Mouse (Mus musculus) MEL (cell line): ENCODE measurements around the gene Mff. TPM values are rescaled to one million over a fixed set of nuclear protein-coding genes. Genes with fewer than 3 reads are reported as not detected.

Source experiments
- DNase-seq: peaks from one replicate; pipeline ENCODE4 v3.0.0; 2011; ENCODE audit warnings: low read depth, low spot score
- H3K27ac ChIP-seq: 2 replicates; pipeline ENCODE4 v1.5.1; 2012; ENCODE audit warnings: low read depth, mild to moderate bottlenecking, control low read depth, low read length, moderate library complexity; ENCODE audit not compliant: control insufficient read depth
- H3K27me3 ChIP-seq, 2 experiments: fragments of 150-350 bp in 1 of 2; sonication (generic) in 1 of 2; 2 replicates each; pipeline ENCODE4 v1.6.1; 2012; ENCODE audit warnings: low read length in 2 of 2, mild to moderate bottlenecking in 2 of 2, improper control_type of control experiment in 1 of 2, moderate library complexity in 1 of 2; ENCODE audit not compliant: insufficient read depth in 2 of 2, control insufficient read depth in 1 of 2
- H3K36me3 ChIP-seq, 2 experiments: 2 replicates each; pipeline ENCODE4 v1.6.1; 2012 to 2014; ENCODE audit warnings: low read length in 2 of 2, improper control_type of control experiment in 1 of 2, inconsistent platforms in 1 of 2, mild to moderate bottlenecking in 1 of 2; ENCODE audit not compliant: insufficient read depth in 2 of 2, control insufficient read depth in 1 of 2
- H3K4me1 ChIP-seq, 2 experiments: fragments of 150-350 bp in 1 of 2; sonication (generic) in 1 of 2; 2 replicates each; pipeline ENCODE4 v1.6.1; 2012; ENCODE audit warnings: low read length in 2 of 2, improper control_type of control experiment in 1 of 2, mild to moderate bottlenecking in 1 of 2; ENCODE audit not compliant: insufficient read depth in 2 of 2, control insufficient read depth in 1 of 2
- H3K4me3 ChIP-seq, 2 experiments: fragments of 150-350 bp in 1 of 2; sonication (generic) in 1 of 2; 2 replicates each; pipeline ENCODE4 v1.5.1; 2012; ENCODE audit warnings: low read depth in 2 of 2, low read length in 2 of 2, mild to moderate bottlenecking in 2 of 2, moderate library complexity in 2 of 2, control low read depth in 1 of 2, improper control_type of control experiment in 1 of 2; ENCODE audit not compliant: control insufficient read depth in 1 of 2, insufficient read depth in 1 of 2
- H3K79me2 ChIP-seq: 2 replicates; pipeline ENCODE4 v1.6.1; 2012; ENCODE audit warnings: mild to moderate bottlenecking, low read length, moderate library complexity; ENCODE audit not compliant: control insufficient read depth, poor library complexity, insufficient read depth
- H3K9ac ChIP-seq: 2 replicates; pipeline ENCODE4 v1.6.1; 2012; ENCODE audit warnings: low read depth, mild to moderate bottlenecking, control low read depth, low read length, moderate library complexity; ENCODE audit not compliant: control insufficient read depth, poor library complexity, severe bottlenecking
- H3K9me3 ChIP-seq: fragments of 150-350 bp; sonication (generic); replicated peaks from 2 replicates; pipeline ENCODE4 v1.6.1; 2012; ENCODE audit warnings: mild to moderate bottlenecking, low read length, improper control_type of control experiment, moderate library complexity; ENCODE audit not compliant: insufficient read depth
- BHLHE40 ChIP-seq: IDR thresholded peaks from 2 replicates; pipeline ENCODE4 v1.6.1; 2012; ENCODE audit warnings: low read depth, mild to moderate bottlenecking, inconsistent platforms, low read length, improper control_type of control experiment, borderline replicate concordance
- CHD2 ChIP-seq: IDR thresholded peaks from 2 replicates; pipeline ENCODE4 v1.6.1; 2011; ENCODE audit warnings: low read length, improper control_type of control experiment
- ETS1 ChIP-seq: IDR thresholded peaks from 2 replicates; pipeline ENCODE4 v1.6.1; 2012; ENCODE audit warnings: low read depth, mild to moderate bottlenecking, inconsistent platforms, low read length, improper control_type of control experiment, moderate library complexity
- GATA1 ChIP-seq: IDR thresholded peaks from 2 replicates; pipeline ENCODE4 v1.6.1; 2011; ENCODE audit warnings: low read depth, low read length, improper control_type of control experiment
- HCFC1 ChIP-seq: IDR thresholded peaks from 2 replicates; pipeline ENCODE4 v1.6.1; 2012; ENCODE audit warnings: low read depth, mild to moderate bottlenecking, inconsistent platforms, low read length, improper control_type of control experiment, moderate library complexity
- MAFK ChIP-seq: IDR thresholded peaks from 2 replicates; pipeline ENCODE4 v1.6.1; 2011; ENCODE audit warnings: low read depth, mild to moderate bottlenecking, low read length, improper control_type of control experiment, borderline replicate concordance
- MAX ChIP-seq: IDR thresholded peaks from 2 replicates; pipeline ENCODE4 v1.6.1; 2011; ENCODE audit warnings: low read length, improper control_type of control experiment
- MAZ ChIP-seq: IDR thresholded peaks from 2 replicates; pipeline ENCODE4 v1.6.1; 2012; ENCODE audit warnings: low read depth, mild to moderate bottlenecking, inconsistent platforms, low read length, improper control_type of control experiment
- MEF2A ChIP-seq: IDR thresholded peaks from 2 replicates; pipeline ENCODE4 v1.6.1; 2014; ENCODE audit warnings: low read depth, mild to moderate bottlenecking, inconsistent platforms, low read length, improper control_type of control experiment; ENCODE audit not compliant: poor library complexity, insufficient replicate concordance, severe bottlenecking; ENCODE audit errors: extremely low read depth
- MXI1 ChIP-seq: IDR thresholded peaks from 2 replicates; pipeline ENCODE4 v1.6.1; 2011; ENCODE audit warnings: mild to moderate bottlenecking, low read depth, low read length, improper control_type of control experiment
- MYB ChIP-seq: IDR thresholded peaks from 2 replicates; pipeline ENCODE4 v1.6.1; 2011; ENCODE audit warnings: mild to moderate bottlenecking, low read depth, low read length, improper control_type of control experiment
- NELFE ChIP-seq: IDR thresholded peaks from 2 replicates; pipeline ENCODE4 v1.6.1; 2011; ENCODE audit warnings: low read depth, low read length, improper control_type of control experiment
- POLR2AphosphoS2 ChIP-seq: IDR thresholded peaks from 2 replicates; pipeline ENCODE4 v1.6.1; 2011; ENCODE audit warnings: low read length, improper control_type of control experiment
- RAD21 ChIP-seq: IDR thresholded peaks from 2 replicates; pipeline ENCODE4 v1.6.1; 2011; ENCODE audit warnings: mild to moderate bottlenecking, low read depth, low read length, improper control_type of control experiment
- RCOR1 ChIP-seq: IDR thresholded peaks from 2 replicates; pipeline ENCODE4 v1.6.1; 2012; ENCODE audit warnings: low read depth, mild to moderate bottlenecking, inconsistent platforms, low read length, improper control_type of control experiment
- TAL1 ChIP-seq: IDR thresholded peaks from 2 replicates; pipeline ENCODE4 v1.6.1; 2012; ENCODE audit warnings: mild to moderate bottlenecking, inconsistent platforms, low read length, moderate library complexity, mixed read lengths
- TBP ChIP-seq: IDR thresholded peaks from 2 replicates; pipeline ENCODE4 v1.8.0; 2011; ENCODE audit warnings: low read depth, low read length, improper control_type of control experiment
- TCF12 ChIP-seq: IDR thresholded peaks from 2 replicates; pipeline ENCODE4 v1.6.1; 2014; ENCODE audit warnings: low read depth, mild to moderate bottlenecking, inconsistent platforms, low read length, improper control_type of control experiment, moderate library complexity
- UBTF ChIP-seq: IDR thresholded peaks from 2 replicates; pipeline ENCODE4 v1.6.1; 2012; ENCODE audit warnings: low read depth, mild to moderate bottlenecking, inconsistent platforms, low read length, improper control_type of control experiment, moderate library complexity, borderline replicate concordance; ENCODE audit not compliant: insufficient read depth
- USF1 ChIP-seq: IDR thresholded peaks from 2 replicates; pipeline ENCODE4 v1.6.1; 2014; ENCODE audit warnings: low read depth, mild to moderate bottlenecking, inconsistent platforms, low read length, improper control_type of control experiment, moderate library complexity
- USF2 ChIP-seq, 2 experiments: IDR thresholded peaks; 2 replicates each; pipeline ENCODE4 v1.6.1; 2011 to 2012; ENCODE audit warnings: improper control_type of control experiment in 2 of 2, low read length in 2 of 2, borderline replicate concordance in 1 of 2, inconsistent platforms in 1 of 2, low read depth in 1 of 2, mild to moderate bottlenecking in 1 of 2; ENCODE audit not compliant: insufficient read depth in 1 of 2
- ZC3H11A ChIP-seq: IDR thresholded peaks from 2 replicates; pipeline ENCODE4 v1.6.1; 2012; ENCODE audit warnings: low read depth, mild to moderate bottlenecking, inconsistent platforms, low read length, improper control_type of control experiment
- ZKSCAN1 ChIP-seq: IDR thresholded peaks from 2 replicates; pipeline ENCODE4 v1.6.1; 2012; ENCODE audit warnings: low read depth, mild to moderate bottlenecking, inconsistent platforms, low read length, improper control_type of control experiment, moderate library complexity
- polyA plus RNA-seq, 2 experiments: library from polyadenylated mRNA; stranded (reverse) in 1 of 2; unstranded in 1 of 2; fragments of >175 nt in 1 of 2; fragments of >200 nt in 1 of 2; gene quantifications; 2 replicates each; pipeline versions ENCODE4 v1.2.1 to v1.2.4; 2012; ENCODE audit warnings: low replicate concordance in 2 of 2, low read depth in 1 of 2; ENCODE audit not compliant: insufficient read length in 2 of 2, insufficient read depth in 1 of 2, missing spikeins in 1 of 2
- total RNA-seq: library from RNA; depleted of rRNA; stranded (reverse); fragments of 300-350 nt; gene quantifications from 2 replicates; pipeline ENCODE4 v1.2.3, GENCODE M21; 2012

Gene Mff
- total and polyA plus RNA-seq, 3 experiments: 86.0 to 195 TPM; not detected in 1

DNA sequence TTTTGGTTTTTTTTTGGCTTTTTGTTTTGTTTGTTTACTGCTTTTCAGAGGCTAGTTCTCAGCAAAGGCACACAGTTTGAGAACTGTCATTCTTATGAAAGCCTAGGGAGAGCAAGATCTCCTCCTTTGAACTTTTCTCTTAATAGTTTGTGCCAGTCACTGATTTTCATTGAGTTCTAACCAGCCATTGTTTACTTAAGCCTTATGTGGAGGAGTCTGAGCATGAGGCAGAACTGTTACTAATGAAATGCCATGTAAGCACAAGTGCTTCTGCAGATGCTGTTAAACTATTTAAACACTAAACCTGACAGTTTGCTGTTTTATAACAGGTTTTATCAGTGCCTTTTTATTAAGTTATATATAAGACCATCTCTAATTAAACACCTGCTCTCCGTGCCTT, 13.4 kb downstream of the Mff start:
- no peaks in the 10 kb centered on the region for H3K4me1 ChIP-seq
- no peak overlapping the region for H3K9ac ChIP-seq
- H3K9me3 ChIP-seq: no peaks in the 10 kb centered on the region
- H3K36me3 ChIP-seq: peaks cover 0 to 56% of the 10 kb centered on the region in 2 experiments; a peak in 2 of 4 replicates
- H3K79me2 ChIP-seq: no peaks in the 10 kb centered on the region
- DNase-seq: no peak
- no peak overlapping the region for H3K4me3 ChIP-seq
- TF ChIP-seq UBTF (no peak), USF1 (no peak), RCOR1 (no peak), MEF2A (no peak), MAZ (no peak), HCFC1 (no peak), BHLHE40 (no peak)
- H3K27me3 ChIP-seq: no peaks in the 10 kb centered on the region
- H3K27ac ChIP-seq: no peak overlapping the region

DNA sequence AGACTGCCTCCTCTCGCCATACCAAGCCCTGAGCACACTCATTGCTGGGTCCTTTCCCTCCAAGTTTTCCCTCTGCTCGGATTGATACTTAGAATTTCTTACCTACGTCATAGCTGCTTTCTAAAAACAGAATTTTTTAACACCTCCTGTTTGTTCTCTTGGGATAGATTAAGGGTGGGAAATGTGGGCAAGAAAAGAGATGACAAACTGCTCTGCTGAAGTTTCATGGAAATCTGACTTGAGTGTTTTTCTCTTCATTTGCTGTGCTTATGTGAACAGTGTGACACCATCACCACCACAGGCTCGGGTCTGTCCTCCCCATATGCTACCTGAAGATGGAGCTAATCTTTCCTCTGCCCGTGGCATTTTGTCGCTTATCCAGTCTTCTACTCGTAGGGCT, 16.8 kb downstream of the Mff start:
- Histone ChIP-seq H3K36me3 (peaks cover 0 to 38% of the 10 kb centered on the region in 2 experiments; a peak in 2 of 4 replicates), H3K79me2 (no peaks in the 10 kb centered on the region)

DNA sequence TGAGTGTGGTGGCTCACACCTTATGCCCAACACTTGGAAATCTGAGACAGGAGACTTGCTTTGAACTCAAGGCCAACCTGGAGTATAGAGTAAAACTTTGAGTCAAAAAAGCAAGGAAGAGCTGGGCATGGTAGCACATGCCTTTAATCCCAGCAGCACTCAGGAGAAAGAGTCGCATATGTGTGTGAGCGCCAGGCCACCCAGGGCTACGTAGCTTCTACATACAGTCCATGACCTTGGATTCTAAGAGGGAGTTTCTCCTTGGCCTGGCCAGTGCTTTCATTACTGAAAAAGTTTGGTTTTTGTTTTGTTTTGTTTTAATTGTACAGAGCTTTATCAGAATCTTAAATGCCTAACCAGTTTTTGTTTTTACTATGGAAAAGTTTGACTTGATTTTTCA, 19.3 kb downstream of the Mff start:
- peaks cover 3 to 17% of the 10 kb centered on the region in 2 experiments for H3K36me3 ChIP-seq
- DNase-seq: no peak
- TF ChIP-seq MEF2A: no peak
- TF ChIP-seq GATA1: no peak
- no peak for TF ChIP-seq USF2 (IDR thresholded peaks at IDR 0.05; ENCODE audit: borderline replicate concordance in 1 of 2, insufficient read depth in 1 of 2, low read depth in 1 of 2, low read length in 2 of 2)
- no peak for TF ChIP-seq NELFE
- TF ChIP-seq RCOR1: no peak
- no peak for TF ChIP-seq MAX
- TF ChIP-seq HCFC1: no peak
- TF ChIP-seq ETS1: no peak
- TF ChIP-seq MAZ: no peak
- TF ChIP-seq TCF12: no peak
- H3K9ac ChIP-seq: no peak overlapping the region
- H3K27me3 ChIP-seq: no peaks in the 10 kb centered on the region
- peaks cover 0 to 9% of the 10 kb centered on the region in 2 experiments; a peak in 3 of 4 replicates for H3K4me1 ChIP-seq
- H3K4me3 ChIP-seq: no peak overlapping the region
- H3K27ac ChIP-seq: no peak overlapping the region
- H3K9me3 ChIP-seq: no peaks in the 10 kb centered on the region
- H3K79me2 ChIP-seq: no peaks in the 10 kb centered on the region

More for the DNA sequence above, 16.8 kb downstream of the Mff start:
- no peaks in the 10 kb centered on the region for H3K27me3 ChIP-seq
- TF ChIP-seq CHD2 (no peak), RAD21 (no peak), MAZ (no peak), TAL1 (no peak), ETS1 (no peak), UBTF (no peak), TBP (no peak), MXI1 (no peak), MAFK (no peak), ZC3H11A (no peak), MAX (no peak), ZKSCAN1 (no peak), POLR2AphosphoS2 (no peak), BHLHE40 (no peak), MYB (no peak)
- TF ChIP-seq, all 39 proteins: peak for 0
- no peak overlapping the region for H3K9ac ChIP-seq
- DNase-seq: no peak
- H3K9me3 ChIP-seq: no peaks in the 10 kb centered on the region
- H3K4me3 ChIP-seq: no peak overlapping the region
- H3K27ac ChIP-seq: no peak overlapping the region
- no peaks in the 10 kb centered on the region for H3K4me1 ChIP-seq
